ENCODE assay signal across 20 mouse cellular contexts in genomic region chr11:32684690-32685254, GRCm38 (mm10). TPM values are rescaled to one million over a fixed set of nuclear protein-coding genes. Genes with fewer than 3 reads are reported as not detected.
DNase-seq lines count a peak whose midpoint lies in the region; TF ChIP-seq lines count a peak whose summit lies in the region.
"Had no signal": no experiment of that assay in that cellular context is flagged by ENCODE, and none has a peak within 500 bp of the region (broad histone marks: within the 10 kb centered on the region; RNA-seq: fewer than 3 reads in every experiment).

No protein-coding gene starts in this region.

- no peak overlapping the region for H3K4me3 ChIP-seq in cerebellum, adult 2 months (replicated peaks; ENCODE audit: insufficient read depth, low read depth, low read length)
- H3K4me3 ChIP-seq in kidney, adult 2 months (ENCODE audit: insufficient read depth, low read depth, low read length) = no peak overlapping the region
- no peak overlapping the region for H3K4me3 ChIP-seq in left cerebral cortex, adult 2 months
- H3K4me3 ChIP-seq: embryonic facial prominence, embryonic 12.5 days; forebrain, embryonic 15.5 days; heart, embryonic 13.5 days; hindbrain, embryonic 15.5 days had no signal

- TF ChIP-seq CTCF in cerebellum, adult 2 months (IDR thresholded peaks at IDR 0.05; ENCODE audit: borderline replicate concordance, insufficient read depth, low read depth, low read length) = no peak
- no peak for TF ChIP-seq CTCF in kidney, adult 2 months (conservative IDR thresholded peaks at IDR 0.05; ENCODE audit: insufficient read depth, insufficient read length, low read depth, low read length)
- no peak for TF ChIP-seq CTCF in left cerebral cortex, adult 2 months (IDR thresholded peaks at IDR 0.05)

- 16% methylated on average over 3 of the region's 3 CpGs for WGBS in cerebellum, adult 2 months
- WGBS in kidney, adult 2 months = 51% methylated on average over 3 of the region's 3 CpGs

- intact Hi-C loops in left cerebral cortex, adult 2 months (cut with DNase I) = no loop called here
- intact Hi-C loops in left cerebral cortex, postnatal 14 days (cut with DNase I) = no loop called here

- H3K27ac ChIP-seq in cerebellum, adult 2 months (ENCODE audit: insufficient read depth, low read length) = peak overlapping the region; percentile 66
- H3K27ac ChIP-seq in kidney, adult 2 months (ENCODE audit: insufficient read depth, low read depth, low read length) = 0 out of 2 replicates have a peak overlapping the region, but pooled peaks have one; percentile 13
- peak overlapping the region; percentile 41; the same call in 1 of the 2 replicates for H3K27ac ChIP-seq in left cerebral cortex, adult 2 months
- H3K27ac ChIP-seq: embryonic facial prominence, embryonic 12.5 days; forebrain, embryonic 15.5 days; heart, embryonic 13.5 days; hindbrain, embryonic 15.5 days had no signal

- peak in 1 of 2 experiments; percentile 48 for DNase-seq in cerebellum, adult 2 months
- DNase-seq in cerebellum, adult 8-10 months = no peak
- DNase-seq in kidney, adult 2 months = peak; percentile 71
- DNase-seq in kidney, postnatal 10 days = no peak
- DNase-seq in left cerebral cortex, adult 2 months (ENCODE audit: extremely low spot score in 1 of 2, low spot score in 2 of 2) = no peak
- DNase-seq in left cerebral cortex, postnatal 14 days (ENCODE audit: low spot score in 2 of 2) = no peak
- DNase-seq in adipocyte (ENCODE audit: low spot score) = peak; percentile 43
- no peak for DNase-seq in thymus, postnatal 10 days (ENCODE audit: low spot score in 2 of 2)
- DNase-seq: adrenal gland, adult 2 months; adrenal gland, postnatal 25 days; cerebellum, adult 11 months; cerebellum, adult 9-11 months; gastrocnemius, postnatal 36 days; heart, adult 11 months; heart, postnatal 36 days had no signal

- peaks cover 41% of the 10 kb centered on the region for H3K4me1 ChIP-seq in cerebellum, adult 2 months (ENCODE audit: control insufficient read depth, insufficient read depth, low read length)
- peaks cover 51% of the 10 kb centered on the region for H3K4me1 ChIP-seq in kidney, adult 2 months (ENCODE audit: control insufficient read depth, insufficient read depth, low read length)

- H3K27me3 ChIP-seq in cerebellum, adult 2 months (ENCODE audit: control insufficient read depth, insufficient read depth, low read length) = no peaks in the 10 kb centered on the region
- no peaks in the 10 kb centered on the region for H3K27me3 ChIP-seq in kidney, adult 2 months (replicated peaks; ENCODE audit: control insufficient read depth, insufficient read depth, low read length)
- H3K27me3 ChIP-seq: embryonic facial prominence, embryonic 12.5 days; forebrain, embryonic 15.5 days; heart, embryonic 13.5 days; hindbrain, embryonic 15.5 days; Patski had no signal

- no peaks in the 10 kb centered on the region for H3K36me3 ChIP-seq in kidney, adult 2 months (ENCODE audit: control insufficient read depth, insufficient read depth, low read length)
- H3K36me3 ChIP-seq: embryonic facial prominence, embryonic 12.5 days; forebrain, embryonic 15.5 days; heart, embryonic 13.5 days; hindbrain, embryonic 15.5 days had no signal

- TF ChIP-seq POLR2A in cerebellum, adult 2 months (IDR thresholded peaks at IDR 0.05; ENCODE audit: borderline replicate concordance, insufficient read depth, low read length) = no peak
- TF ChIP-seq POLR2A in kidney, adult 2 months (IDR thresholded peaks at IDR 0.05; ENCODE audit: low read depth, low read length) = no peak

RNA-seq across cellular contexts. Expression of gene Fbxw11, which starts 42.2 kb away (rescaled TPM):
- 122 and 132 TPM in 2 replicates for polyA plus RNA-seq in cerebellum, adult 2 months (2012; rRNA removed)
- 62.2 and 63.7 TPM in 2 replicates for polyA plus RNA-seq in kidney, adult 2 months (2012; rRNA removed)
- 100 to 1,000 TPM; 122 to 125 TPM for total RNA-seq in left cerebral cortex, adult 2 months (2021)
- total RNA-seq in left cerebral cortex, postnatal 14 days (2021) = 100 to 1,000 TPM; 111 to 120 TPM

Comparison
In these comparisons a context has a peak if more than half of its experiments do, and no peak if none do; other contexts are left out.
1. DNase-seq: peak in kidney, adult 2 months (single experiment) and adipocyte (single experiment); none in cerebellum, adult 8-10 months (single experiment), kidney, postnatal 10 days (single experiment), left cerebral cortex, adult 2 months (0 of 2), left cerebral cortex, postnatal 14 days (0 of 2) and thymus, postnatal 10 days (0 of 2).
2. H3K27ac ChIP-seq: peak in every context shown above with its lines; median percentile 66 in cerebellum, adult 2 months; 41 in left cerebral cortex, adult 2 months; 13 in kidney, adult 2 months.